Mouse (Mus musculus) cerebellum, postnatal 36 days (tissue): ENCODE results near the gene B4galnt4.

Experiments
- DNase-seq, 2 experiments: peaks; one replicate each; pipeline ENCODE4 v3.0.0; 2021 to 2022; ENCODE audit warnings: mixed read lengths in 2 of 2

B4galnt4 gene

GRCm38 (mm10) chr7:141042539-141042938, 18.4 kb upstream of the B4galnt4 start:
- no peak for DNase-seq

GRCm38 (mm10) chr7:141046931-141047580, 13.8 kb upstream of the B4galnt4 start:
- DNase-seq: no peak

GRCm38 (mm10) chr7:141047581-141048225, 13.2 kb upstream of the B4galnt4 start:
- DNase-seq: peak; percentile 49 to 56

GRCm38 (mm10) chr7:141048226-141049218, 12.4 kb upstream of the B4galnt4 start:
- peak; percentile 91 for DNase-seq

GRCm38 (mm10) chr7:141049326-141049725, 11.6 kb upstream of the B4galnt4 start:
- DNase-seq: no peak

GRCm38 (mm10) chr7:141051060-141051685, 9.7 kb upstream of the B4galnt4 start:
- DNase-seq: no peak

- DNase-seq: no peak
These were observed 8.9 kb upstream of the B4galnt4 start for GRCm38 (mm10) chr7:141052016-141052415.

GRCm38 (mm10) chr7:141052421-141052820, 8.5 kb upstream of the B4galnt4 start:
- no peak for DNase-seq

- no peak for DNase-seq
These were observed 5.1 kb upstream of the B4galnt4 start for GRCm38 (mm10) chr7:141055785-141056184.

GRCm38 (mm10) chr7:141056976-141057375, 3.9 kb upstream of the B4galnt4 start:
- no peak for DNase-seq

GRCm38 (mm10) chr7:141057541-141057940, 3.4 kb upstream of the B4galnt4 start:
- DNase-seq: no peak

GRCm38 (mm10) chr7:141058601-141059341, 2.1 kb upstream of the B4galnt4 start:
- DNase-seq: no peak

- no peak for DNase-seq
These were observed 975 bp upstream of the B4galnt4 start for GRCm38 (mm10) chr7:141059929-141060328.

GRCm38 (mm10) chr7:141061269-141061692, 377 bp downstream of the B4galnt4 start:
- DNase-seq: peak in 1 of 2 experiments; percentile 35

- peak; percentile 53 to 70 for DNase-seq
These were observed 1.6 kb downstream of the B4galnt4 start for GRCm38 (mm10) chr7:141062525-141062924.

GRCm38 (mm10) chr7:141063353-141063752, 2.4 kb downstream of the B4galnt4 start:
- no peak for DNase-seq

GRCm38 (mm10) chr7:141064175-141064574, 3.3 kb downstream of the B4galnt4 start:
- DNase-seq: no peak

- DNase-seq: no peak
These were observed 3.7 kb downstream of the B4galnt4 start for GRCm38 (mm10) chr7:141064576-141064975.

- DNase-seq: no peak
These were observed 7.4 kb downstream of the B4galnt4 start for GRCm38 (mm10) chr7:141068351-141068750.

- peak; percentile 67 to 73 for DNase-seq
These were observed 9.4 kb downstream of the B4galnt4 start for GRCm38 (mm10) chr7:141070058-141070862.
